Mouse (Mus musculus) heart, postnatal 0 days (tissue): ENCODE measurements around the gene Vwa5b1. TPM values are rescaled to one million over a fixed set of nuclear protein-coding genes. Genes with fewer than 3 reads are reported as not detected.

Experiments used
- ATAC-seq: fragments of 200-750 bp; cut with Nextera tagmentation; 2 replicates; pipeline ENCODE4 v1.8.0; 2017; ENCODE audit warnings: low read depth, moderate number of reproducible peaks, moderate library complexity; ENCODE audit not compliant: insufficient read depth
- DNase-seq: peaks from one replicate; pipeline ENCODE4 v3.0.0-alpha.2; 2016; ENCODE audit warnings: low spot score
- H3K27ac ChIP-seq: fragments of 300-500 bp; sonication (generic); 2 replicates; pipeline ENCODE4 v1.5.1; 2014; ENCODE audit warnings: low read depth, mild to moderate bottlenecking
- H3K27me3 ChIP-seq: fragments of 300-500 bp; sonication (generic); 2 replicates; pipeline ENCODE4 v1.6.1; 2014; ENCODE audit warnings: low read length, mixed read lengths; ENCODE audit not compliant: control insufficient read depth, insufficient read depth
- H3K36me3 ChIP-seq: fragments of 300-500 bp; sonication (generic); replicated peaks from 2 replicates; pipeline ENCODE4 v1.6.1; 2014; ENCODE audit warnings: low read length, mixed read lengths; ENCODE audit not compliant: control insufficient read depth, insufficient read depth
- H3K4me1 ChIP-seq: fragments of 300-500 bp; sonication (generic); 2 replicates; pipeline ENCODE4 v1.6.1; 2014; ENCODE audit warnings: antibody characterized with exemption; ENCODE audit not compliant: control insufficient read depth, insufficient read depth
- H3K4me2 ChIP-seq: fragments of 300-500 bp; sonication (generic); 2 replicates; pipeline ENCODE4 v1.6.1; 2014; ENCODE audit warnings: low read depth, mild to moderate bottlenecking, low read length, moderate library complexity
- H3K4me3 ChIP-seq: fragments of 300-500 bp; sonication (generic); 2 replicates; pipeline ENCODE4 v1.5.1; 2014; ENCODE audit warnings: low read depth, low read length
- H3K9ac ChIP-seq: fragments of 300-500 bp; sonication (generic); replicated peaks from 2 replicates; pipeline ENCODE4 v1.6.1; 2014; ENCODE audit warnings: low read depth, low read length, mixed read lengths
- H3K9me3 ChIP-seq: fragments of 300-500 bp; sonication (generic); replicated peaks from 2 replicates; pipeline ENCODE4 v1.6.1; 2016; ENCODE audit warnings: low read length; ENCODE audit not compliant: control insufficient read depth
- CTCF ChIP-seq: IDR thresholded peaks from 2 replicates; pipeline ENCODE4 v1.5.1; 2016; ENCODE audit warnings: antibody characterized with exemption, control low read depth, low read depth
- EP300 ChIP-seq: IDR thresholded peaks from 2 replicates; pipeline ENCODE4 v1.6.1; 2016; ENCODE audit warnings: antibody characterized with exemption, low read depth
- WGBS: fragments of 180-500 bp; shearing (Covaris S2); extraction: QIAGEN DNeasy Blood & Tissue Kit; methylation state at CpG from one replicate; pipeline ENCODE4 v1.1.7; 2014; 5-methylcytosine and 5-hydroxymethylcytosine counted together
- polyA plus RNA-seq: library from polyadenylated mRNA; unstranded; fragments of >200 nt; fragmentation: Nextera tagmentation; extraction: Ambion mirVana; gene quantifications from 2 replicates; pipeline ENCODE4 v1.2.1, GENCODE M21; 2015
- total RNA-seq: library from RNA; depleted of rRNA; stranded (reverse); fragments of >200 nt; gene quantifications from 2 replicates; pipeline ENCODE4 v1.2.3, GENCODE M21; 2014; ENCODE audit warnings: low replicate concordance

The Vwa5b1 gene
- total and polyA plus RNA-seq, 2 experiments from 2014 or later: not detected

DNA sequence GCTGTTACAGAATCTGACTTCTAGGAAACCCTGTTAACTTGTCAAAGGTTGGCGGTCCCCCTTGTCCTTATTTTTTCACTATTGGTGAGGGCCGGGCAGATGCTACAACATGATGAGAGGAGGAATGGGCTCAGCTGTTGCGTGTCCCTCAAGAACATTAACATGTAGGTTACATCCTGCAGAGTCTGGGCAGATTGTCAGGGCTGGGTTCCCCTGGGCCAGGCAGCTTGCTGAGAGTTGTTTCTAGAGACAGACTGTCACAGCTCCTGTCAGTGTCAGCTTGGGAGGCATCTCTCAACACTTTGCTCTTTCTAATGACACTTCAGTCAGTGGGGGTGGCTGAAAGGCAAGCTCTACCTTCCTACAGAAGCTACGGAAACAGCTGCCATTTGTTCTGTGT is 16.2 kb upstream of the Vwa5b1 start:
- Histone ChIP-seq H3K27ac (no peak overlapping the region), H3K27me3 (no peaks in the 10 kb centered on the region), H3K4me1 (no peaks in the 10 kb centered on the region), H3K36me3 (no peaks in the 10 kb centered on the region), H3K9me3 (no peaks in the 10 kb centered on the region), H3K9ac (no peak overlapping the region), H3K4me2 (no peak overlapping the region), H3K4me3 (no peak overlapping the region)
- ATAC-seq (no peak), DNase-seq (no peak)
- no peak for TF ChIP-seq EP300
- TF ChIP-seq CTCF: no peak
- WGBS: 72% methylated on average over 4 of the region's 4 CpGs

- DNase-seq (no peak), ATAC-seq (no peak)
- no peak for TF ChIP-seq CTCF
- TF ChIP-seq EP300: no peak
- no peak overlapping the region for H3K4me3 ChIP-seq
- no peak overlapping the region for H3K9ac ChIP-seq
- no peaks in the 10 kb centered on the region for H3K4me1 ChIP-seq
- H3K4me2 ChIP-seq: no peak overlapping the region
- no peaks in the 10 kb centered on the region for H3K36me3 ChIP-seq
- no peaks in the 10 kb centered on the region for H3K9me3 ChIP-seq
- WGBS: 42% methylated on average over 3 of the region's 3 CpGs
- H3K27me3 ChIP-seq: no peaks in the 10 kb centered on the region
- no peak overlapping the region for H3K27ac ChIP-seq
Observed at GRCm38 (mm10) chr4:138648096-138648635, 12.5 kb upstream of the Vwa5b1 start.

DNA sequence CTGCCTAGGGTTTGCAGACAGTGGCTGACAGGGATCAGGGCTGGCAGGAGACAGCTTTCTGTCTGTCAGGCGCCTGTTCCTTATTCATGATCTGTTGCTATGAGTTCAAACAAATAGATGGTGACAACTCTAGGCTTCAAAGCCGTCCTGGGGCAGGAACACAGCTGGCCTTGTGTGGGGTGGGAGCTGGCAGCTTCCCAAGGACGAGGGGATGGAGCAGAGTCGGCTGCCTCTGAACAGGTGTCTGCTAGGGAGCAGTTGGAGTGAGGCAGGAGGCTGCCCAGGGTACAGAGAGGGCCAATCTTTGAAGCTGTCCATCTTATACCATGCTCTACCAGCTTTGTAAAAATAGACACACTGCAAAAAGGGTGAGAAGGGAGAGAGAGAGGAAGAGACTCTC is 6.6 kb upstream of the Vwa5b1 start:
- WGBS: 16% methylated on average over 4 of the region's 4 CpGs
- ATAC-seq: no peak

GRCm38 (mm10) chr4:138636146-138636511 is 445 bp upstream of the Vwa5b1 start:
- DNase-seq (no peak), ATAC-seq (no peak)
- H3K4me1 ChIP-seq: no peaks in the 10 kb centered on the region
- H3K9ac ChIP-seq: no peak overlapping the region
- WGBS: 34% methylated on average over 4 of the region's 4 CpGs
- peaks cover 6% of the 10 kb centered on the region; the same call in 1 of the 2 replicates for H3K27me3 ChIP-seq
- TF ChIP-seq CTCF: no peak
- no peak for TF ChIP-seq EP300
- no peak overlapping the region for H3K4me3 ChIP-seq
- H3K36me3 ChIP-seq: no peaks in the 10 kb centered on the region
- H3K4me2 ChIP-seq: no peak overlapping the region
- H3K9me3 ChIP-seq: no peaks in the 10 kb centered on the region
- no peak overlapping the region for H3K27ac ChIP-seq

More for the DNA sequence above, 6.6 kb upstream of the Vwa5b1 start:
- H3K4me3 ChIP-seq: no peak overlapping the region
- no peak overlapping the region for H3K9ac ChIP-seq
- TF ChIP-seq EP300 (no peak), CTCF (no peak)
- no peaks in the 10 kb centered on the region for H3K4me1 ChIP-seq
- no peaks in the 10 kb centered on the region for H3K27me3 ChIP-seq
- H3K9me3 ChIP-seq: no peaks in the 10 kb centered on the region
- no peaks in the 10 kb centered on the region for H3K36me3 ChIP-seq
- no peak overlapping the region for H3K4me2 ChIP-seq
- no peak for DNase-seq
- no peak overlapping the region for H3K27ac ChIP-seq

DNA sequence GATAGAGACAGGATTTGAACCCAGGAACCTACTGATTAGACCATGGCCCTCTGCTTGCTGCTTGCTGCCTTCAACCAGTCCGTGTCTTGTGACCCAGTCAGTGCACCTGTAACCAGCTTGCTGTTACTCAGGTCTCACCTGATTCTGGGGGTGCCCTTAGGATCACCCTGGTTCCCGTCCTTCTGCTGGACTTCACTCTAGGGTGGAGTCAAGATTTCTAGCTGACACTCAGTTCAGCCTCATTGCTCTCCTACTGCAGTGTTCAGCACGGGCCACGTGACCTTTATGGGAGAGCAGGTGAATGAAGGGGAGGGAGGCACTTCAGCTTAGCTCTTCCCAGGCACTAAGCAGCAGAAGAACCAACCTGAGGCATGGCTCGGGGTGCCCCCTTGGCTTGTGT is 7.4 kb downstream of the Vwa5b1 start:
- Histone ChIP-seq H3K4me1 (no peaks in the 10 kb centered on the region), H3K27me3 (no peaks in the 10 kb centered on the region), H3K27ac (no peak overlapping the region), H3K4me3 (no peak overlapping the region), H3K9me3 (no peaks in the 10 kb centered on the region), H3K9ac (no peak overlapping the region), H3K4me2 (no peak overlapping the region), H3K36me3 (no peaks in the 10 kb centered on the region)
- ATAC-seq: no peak
- WGBS: 59% methylated on average over 5 of the region's 5 CpGs
- no peak for TF ChIP-seq CTCF
- no peak for TF ChIP-seq EP300
- DNase-seq: no peak

GRCm38 (mm10) chr4:138614454-138614853 is 21.2 kb downstream of the Vwa5b1 start:
- Histone ChIP-seq H3K4me2 (no peak overlapping the region), H3K36me3 (no peaks in the 10 kb centered on the region), H3K9me3 (no peaks in the 10 kb centered on the region), H3K4me1 (no peaks in the 10 kb centered on the region), H3K9ac (no peak overlapping the region), H3K27me3 (0 out of 2 replicates have a peak, but pooled peaks cover 4% of the 10 kb centered on the region), H3K27ac (no peak overlapping the region), H3K4me3 (no peak overlapping the region)
- 2% methylated on average over 8 of the region's 8 CpGs for WGBS
- TF ChIP-seq EP300: no peak
- TF ChIP-seq CTCF: no peak
- DNase-seq (no peak), ATAC-seq (no peak)
